Mouse (Mus musculus): ENCODE data around the gene Slc6a6. TPM values are rescaled to one million over a fixed set of nuclear protein-coding genes. Genes with fewer than 3 reads are reported as not detected.
A peak's percentile ranks its signal among the peaks of the same experiment; 100 is the strongest.

The Slc6a6 gene
- polyA plus RNA-seq, 1 experiment: not detected

- peaks cover 24% of the 10 kb centered on the region for H3K4me1 ChIP-seq (ENCODE audit: control insufficient read depth, insufficient read depth, low read length)
- no peak overlapping the region for H3K4me3 ChIP-seq (ENCODE audit: insufficient read depth, low read depth, low read length)
- no peak overlapping the region for H3K27ac ChIP-seq (ENCODE audit: insufficient read depth, low read depth, low read length)
- WGBS: 89% methylated on average over 9 of the region's 9 CpGs
- TF ChIP-seq CTCF (IDR thresholded peaks at IDR 0.05; ENCODE audit: insufficient read depth, low read depth, low read length) (no peak), POLR2A (IDR thresholded peaks at IDR 0.05; ENCODE audit: insufficient read depth, low read depth, low read length) (no peak)
Observed at GRCm38 (mm10) chr6:91788311-91788798, 104.5 kb downstream of the Slc6a6 start.

- no peak for TF ChIP-seq POLR2A (IDR thresholded peaks at IDR 0.05; ENCODE audit: insufficient read depth, low read depth, low read length)
- TF ChIP-seq CTCF (IDR thresholded peaks at IDR 0.05; ENCODE audit: insufficient read depth, low read depth, low read length): no peak
- no peak overlapping the region for H3K27ac ChIP-seq (ENCODE audit: insufficient read depth, low read depth, low read length)
- 77% methylated on average over 3 of the region's 3 CpGs for WGBS
- H3K4me1 ChIP-seq (ENCODE audit: control insufficient read depth, insufficient read depth, low read length): peaks cover 77% of the 10 kb centered on the region
- H3K4me3 ChIP-seq (ENCODE audit: insufficient read depth, low read depth, low read length): peak overlapping the region; percentile 31
Observed at GRCm38 (mm10) chr6:91795640-91796039, 111.8 kb downstream of the Slc6a6 start.

- no peak for TF ChIP-seq CTCF (IDR thresholded peaks at IDR 0.05; ENCODE audit: insufficient read depth, low read depth, low read length)
- TF ChIP-seq POLR2A (IDR thresholded peaks at IDR 0.05; ENCODE audit: insufficient read depth, low read depth, low read length): no peak
- Histone ChIP-seq H3K4me1 (ENCODE audit: control insufficient read depth, insufficient read depth, low read length) (peaks cover 79% of the 10 kb centered on the region), H3K27ac (ENCODE audit: insufficient read depth, low read depth, low read length) (no peak overlapping the region), H3K4me3 (ENCODE audit: insufficient read depth, low read depth, low read length) (peak overlapping the region; percentile 31)
- 41% methylated on average over 9 of the region's 9 CpGs for WGBS
Observed at GRCm38 (mm10) chr6:91796064-91796463, 112.2 kb downstream of the Slc6a6 start.

DNA sequence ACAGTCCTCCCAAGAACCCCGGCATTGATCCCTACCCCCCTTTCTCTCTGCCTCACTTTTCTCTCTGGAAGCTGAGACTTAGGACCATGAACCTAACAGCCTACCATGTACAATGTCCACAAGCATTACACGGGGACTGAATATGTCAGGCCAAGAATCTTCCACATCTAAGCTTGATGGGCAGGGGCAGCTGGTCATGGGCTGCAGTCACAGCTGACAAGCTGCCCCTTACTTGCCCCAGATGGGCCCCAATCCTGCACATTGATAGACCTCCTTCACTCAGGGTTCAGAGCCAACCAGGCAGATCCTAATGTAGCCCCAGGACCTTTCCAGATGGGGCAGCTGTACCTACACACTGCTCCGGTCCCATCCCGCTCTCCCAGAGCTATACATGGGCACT lies 112.9 kb downstream of the Slc6a6 start:
- WGBS: 88% methylated on average over 4 of the region's 4 CpGs
- Histone ChIP-seq H3K4me3 (ENCODE audit: insufficient read depth, low read depth, low read length) (0 out of 2 replicates have a peak overlapping the region, but pooled peaks have one; percentile 2), H3K4me1 (ENCODE audit: control insufficient read depth, insufficient read depth, low read length) (peaks cover 85% of the 10 kb centered on the region), H3K27ac (ENCODE audit: insufficient read depth, low read depth, low read length) (no peak overlapping the region)
- TF ChIP-seq POLR2A (IDR thresholded peaks at IDR 0.05; ENCODE audit: insufficient read depth, low read depth, low read length): no peak
- TF ChIP-seq CTCF (IDR thresholded peaks at IDR 0.05; ENCODE audit: insufficient read depth, low read depth, low read length): no peak

DNA sequence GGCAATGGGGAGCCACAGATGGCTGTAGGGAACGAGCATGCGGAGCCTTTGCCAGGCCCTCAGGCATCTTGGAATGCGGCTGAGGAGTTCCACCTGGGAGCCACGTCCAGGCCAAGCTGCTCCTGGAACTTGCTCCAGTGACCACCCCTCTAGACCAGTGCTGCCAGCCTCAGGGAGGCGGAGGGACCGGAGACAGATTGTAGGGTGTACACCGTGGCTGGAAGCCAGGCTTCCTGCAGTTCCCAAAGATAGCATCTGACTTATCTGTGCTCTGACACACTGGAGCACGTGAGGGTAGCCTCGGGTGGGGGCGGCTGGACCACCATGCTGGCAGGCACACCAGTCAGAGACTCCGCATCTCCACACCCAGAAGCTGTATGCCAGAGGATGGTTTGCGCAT lies 114.6 kb downstream of the Slc6a6 start:
- Histone ChIP-seq H3K4me3 (ENCODE audit: insufficient read depth, low read depth, low read length) (no peak overlapping the region), H3K27ac (ENCODE audit: insufficient read depth, low read depth, low read length) (0 out of 2 replicates have a peak overlapping the region, but pooled peaks have one; percentile 28), H3K4me1 (ENCODE audit: control insufficient read depth, insufficient read depth, low read length) (peaks cover 89% of the 10 kb centered on the region)
- 30% methylated on average over 12 of the region's 12 CpGs for WGBS
- no peak for TF ChIP-seq CTCF (IDR thresholded peaks at IDR 0.05; ENCODE audit: insufficient read depth, low read depth, low read length)
- no peak for TF ChIP-seq POLR2A (IDR thresholded peaks at IDR 0.05; ENCODE audit: insufficient read depth, low read depth, low read length)

- Histone ChIP-seq H3K27ac (ENCODE audit: insufficient read depth, low read depth, low read length) (peak overlapping the region; percentile 96), H3K4me3 (ENCODE audit: insufficient read depth, low read depth, low read length) (peak overlapping the region; percentile 67), H3K4me1 (ENCODE audit: control insufficient read depth, insufficient read depth, low read length) (peaks cover 61% of the 10 kb centered on the region)
- no peak for TF ChIP-seq POLR2A (IDR thresholded peaks at IDR 0.05; ENCODE audit: insufficient read depth, low read depth, low read length)
- TF ChIP-seq CTCF (IDR thresholded peaks at IDR 0.05; ENCODE audit: insufficient read depth, low read depth, low read length): no peak
- WGBS: 45% methylated on average over 7 of the region's 7 CpGs
Observed at GRCm38 (mm10) chr6:91804177-91804576, 120.3 kb downstream of the Slc6a6 start.

DNA sequence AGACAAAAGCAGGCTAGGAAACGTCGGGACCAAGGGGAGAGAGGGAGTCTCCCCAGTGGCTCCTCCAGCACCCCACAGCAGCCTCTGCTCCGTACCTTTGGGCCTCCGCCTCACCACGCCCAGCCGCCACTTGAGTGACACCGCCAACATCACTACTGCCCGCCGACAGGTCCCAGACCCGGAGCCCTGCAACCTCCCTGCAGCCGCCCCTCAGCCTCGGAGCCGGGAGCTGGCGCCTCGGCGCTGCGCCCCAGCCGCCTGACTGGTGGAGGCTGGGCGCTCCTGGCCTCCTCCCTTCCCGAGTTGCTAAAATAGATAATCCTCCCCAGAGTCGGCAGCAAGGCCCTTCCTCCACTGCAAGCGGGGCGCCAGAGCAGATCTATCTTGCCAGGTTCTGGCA lies 123.3 kb downstream of the Slc6a6 start:
- no peak for TF ChIP-seq CTCF (IDR thresholded peaks at IDR 0.05; ENCODE audit: insufficient read depth, low read depth, low read length)
- peak; percentile 51; the same call in 1 of the 2 replicates for TF ChIP-seq POLR2A (IDR thresholded peaks at IDR 0.05; ENCODE audit: insufficient read depth, low read depth, low read length)
- WGBS: 2% methylated on average over 23 of the region's 23 CpGs
- Histone ChIP-seq H3K4me3 (ENCODE audit: insufficient read depth, low read depth, low read length) (peak overlapping the region; percentile 67), H3K27ac (ENCODE audit: insufficient read depth, low read depth, low read length) (peak overlapping the region; percentile 96), H3K4me1 (ENCODE audit: control insufficient read depth, insufficient read depth, low read length) (peaks cover 36% of the 10 kb centered on the region)

DNA sequence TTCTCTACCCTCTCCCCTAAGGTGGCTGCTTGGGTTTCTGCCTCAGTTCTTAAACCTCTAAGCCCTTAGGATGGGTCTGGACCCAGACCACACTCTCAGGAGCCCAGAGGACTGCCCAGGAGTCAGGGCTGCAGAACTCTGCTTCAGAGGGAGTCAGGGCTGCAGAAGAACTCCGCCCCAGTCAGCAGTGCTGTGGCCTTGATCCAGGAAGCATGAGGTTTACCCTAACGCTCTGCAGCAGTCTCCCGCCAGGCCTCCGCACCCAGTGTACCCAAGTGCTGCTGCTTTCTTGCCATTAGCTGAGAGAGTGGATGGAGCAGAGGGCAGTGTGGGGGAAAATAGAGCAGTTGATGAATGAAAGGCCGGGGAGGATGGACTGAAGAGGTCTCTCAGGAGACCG lies 124.2 kb downstream of the Slc6a6 start:
- TF ChIP-seq POLR2A (IDR thresholded peaks at IDR 0.05; ENCODE audit: insufficient read depth, low read depth, low read length) (no peak), CTCF (IDR thresholded peaks at IDR 0.05; ENCODE audit: insufficient read depth, low read depth, low read length) (no peak)
- WGBS: 43% methylated on average over 6 of the region's 6 CpGs
- no peak overlapping the region for H3K4me3 ChIP-seq (ENCODE audit: insufficient read depth, low read depth, low read length)
- H3K27ac ChIP-seq (ENCODE audit: insufficient read depth, low read depth, low read length): peak overlapping the region; percentile 96
- H3K4me1 ChIP-seq (ENCODE audit: control insufficient read depth, insufficient read depth, low read length): peaks cover 28% of the 10 kb centered on the region

Other genes starting within 250 kb of the Slc6a6 start
- gene Chchd4, start 210.5 kb upstream of the Slc6a6 start, polyA plus RNA-seq (2012; ENCODE audit: insufficient read depth, insufficient read length, low replicate concordance, missing spikeins): not detected in 2 replicates
- gene Tmem43, start 210.3 kb upstream of the Slc6a6 start, polyA plus RNA-seq (2012; ENCODE audit: insufficient read depth, insufficient read length, low replicate concordance, missing spikeins): not detected in 2 replicates
- not detected in 2 replicates for gene Xpc, start 168.2 kb upstream of the Slc6a6 start, polyA plus RNA-seq (2012; ENCODE audit: insufficient read depth, insufficient read length, low replicate concordance, missing spikeins)
- not detected in 2 replicates for gene Lsm3, start 168.1 kb upstream of the Slc6a6 start, polyA plus RNA-seq (2012; ENCODE audit: insufficient read depth, insufficient read length, low replicate concordance, missing spikeins)
- gene Grip2, start 143.2 kb downstream of the Slc6a6 start, polyA plus RNA-seq (2012; ENCODE audit: insufficient read depth, insufficient read length, low replicate concordance, missing spikeins): not detected in 2 replicates
- not detected in 2 replicates for gene Ccdc174, start 194.0 kb downstream of the Slc6a6 start, polyA plus RNA-seq (2012; ENCODE audit: insufficient read depth, insufficient read length, low replicate concordance, missing spikeins)
- gene 4930590J08Rik, start 218.8 kb downstream of the Slc6a6 start, polyA plus RNA-seq (2012; ENCODE audit: insufficient read depth, insufficient read length, low replicate concordance, missing spikeins): not detected in 2 replicates

Data from olfactory bulb, adult 2 months (tissue).